Mouse (Mus musculus) brown adipose tissue, adult 24 weeks (tissue): ENCODE data around the gene St8sia6. TPM values are rescaled to one million over a fixed set of nuclear protein-coding genes. Genes with fewer than 3 reads are reported as not detected.
"Not testable (repeated sequence)": the region's sequence is repeated elsewhere in the genome, so short reads cannot be mapped to it uniquely, and the experiment has no call there.

Experiments
- H3K27ac ChIP-seq: fragments of 200-500 bp; replicated peaks from 2 replicates; pipeline ENCODE4 v1.5.1; 2012; ENCODE audit warnings: low read depth, mild to moderate bottlenecking, low read length
- H3K4me1 ChIP-seq: fragments of 200-500 bp; 2 replicates; pipeline ENCODE4 v1.6.1; 2012; ENCODE audit warnings: low read length, mixed read lengths; ENCODE audit not compliant: control insufficient read depth, insufficient read depth, insufficient read length
- H3K4me3 ChIP-seq: fragments of 200-500 bp; 2 replicates; pipeline ENCODE4 v1.5.1; 2012; ENCODE audit warnings: low read depth, mild to moderate bottlenecking, low read length, moderate library complexity; ENCODE audit not compliant: insufficient read depth
- polyA plus RNA-seq: library from polyadenylated mRNA; stranded (reverse); fragments of >200 nt; gene quantifications from 2 replicates; pipeline ENCODE4 v1.2.4, GENCODE M21; 2012; ENCODE audit not compliant: missing spikeins, insufficient read depth, insufficient read length

St8sia6 gene
- polyA plus RNA-seq, 1 experiment = 1.1 TPM

GRCm38 (mm10) chr2:13738704-13739103, 55.2 kb downstream of the St8sia6 start:
- H3K4me3 ChIP-seq = no peak overlapping the region
- H3K4me1 ChIP-seq = no peaks in the 10 kb centered on the region
- H3K27ac ChIP-seq = no peak overlapping the region

GRCm38 (mm10) chr2:13727901-13728300, 66.0 kb downstream of the St8sia6 start:
- H3K27ac ChIP-seq = no peak overlapping the region
- no peak overlapping the region for H3K4me3 ChIP-seq
- no peaks in the 10 kb centered on the region for H3K4me1 ChIP-seq

- H3K27ac ChIP-seq = no peak overlapping the region
- no peak overlapping the region for H3K4me3 ChIP-seq
- no peaks in the 10 kb centered on the region for H3K4me1 ChIP-seq
These were observed 68.3 kb downstream of the St8sia6 start for GRCm38 (mm10) chr2:13725592-13725991.

- Histone ChIP-seq H3K27ac (no peak overlapping the region), H3K4me1 (no peaks in the 10 kb centered on the region), H3K4me3 (no peak overlapping the region)
These were observed 71.6 kb downstream of the St8sia6 start for GRCm38 (mm10) chr2:13722241-13722640.

- H3K4me1 ChIP-seq = no peaks in the 10 kb centered on the region
- no peak overlapping the region for H3K4me3 ChIP-seq
- no peak overlapping the region for H3K27ac ChIP-seq
These were observed 75.2 kb downstream of the St8sia6 start for GRCm38 (mm10) chr2:13718628-13719185.

- Histone ChIP-seq H3K4me1 (no peaks in the 10 kb centered on the region), H3K27ac (no peak overlapping the region), H3K4me3 (no peak overlapping the region)
These were observed 85.1 kb downstream of the St8sia6 start for GRCm38 (mm10) chr2:13708785-13709184.

- Histone ChIP-seq H3K4me1 (no peaks in the 10 kb centered on the region), H3K27ac (no peak overlapping the region), H3K4me3 (no peak overlapping the region)
These were observed 96.3 kb downstream of the St8sia6 start for GRCm38 (mm10) chr2:13697514-13697913.

- H3K4me3 ChIP-seq = no peak overlapping the region
- no peaks in the 10 kb centered on the region for H3K4me1 ChIP-seq
- no peak overlapping the region for H3K27ac ChIP-seq
These were observed 99.4 kb downstream of the St8sia6 start for GRCm38 (mm10) chr2:13694417-13694816.

- Histone ChIP-seq H3K4me3 (no peak overlapping the region), H3K27ac (no peak overlapping the region), H3K4me1 (no peaks in the 10 kb centered on the region)
These were observed 109.5 kb downstream of the St8sia6 start for GRCm38 (mm10) chr2:13684380-13684779.

- H3K4me3 ChIP-seq = no peak overlapping the region
- H3K4me1 ChIP-seq = no peaks in the 10 kb centered on the region
- H3K27ac ChIP-seq = no peak overlapping the region
These were observed 110.7 kb downstream of the St8sia6 start for GRCm38 (mm10) chr2:13683205-13683570.

GRCm38 (mm10) chr2:13682488-13683204, 111.2 kb downstream of the St8sia6 start:
- no peaks in the 10 kb centered on the region for H3K4me1 ChIP-seq
- no peak overlapping the region for H3K27ac ChIP-seq
- H3K4me3 ChIP-seq = no peak overlapping the region

GRCm38 (mm10) chr2:13672946-13673345, 120.9 kb downstream of the St8sia6 start:
- H3K4me1 ChIP-seq = no peaks in the 10 kb centered on the region
- H3K4me3 ChIP-seq = no peak overlapping the region
- H3K27ac ChIP-seq = no peak overlapping the region

GRCm38 (mm10) chr2:13672426-13672825, 121.4 kb downstream of the St8sia6 start:
- no peak overlapping the region for H3K4me3 ChIP-seq
- no peaks in the 10 kb centered on the region for H3K4me1 ChIP-seq
- H3K27ac ChIP-seq = no peak overlapping the region

- H3K4me3 ChIP-seq = no peak overlapping the region
- no peak overlapping the region for H3K27ac ChIP-seq
- H3K4me1 ChIP-seq = no peaks in the 10 kb centered on the region
These were observed 159.0 kb downstream of the St8sia6 start for GRCm38 (mm10) chr2:13634866-13635265.

GRCm38 (mm10) chr2:13630136-13630832, 163.6 kb downstream of the St8sia6 start:
- H3K4me1 ChIP-seq = no peaks in the 10 kb centered on the region
- H3K27ac ChIP-seq = no peak overlapping the region
- no peak overlapping the region for H3K4me3 ChIP-seq

GRCm38 (mm10) chr2:13603636-13604035, 190.2 kb downstream of the St8sia6 start:
- not testable (repeated sequence) for H3K4me3 ChIP-seq, H3K4me1 ChIP-seq

More at GRCm38 (mm10) chr2:13603636-13604035, 190.2 kb downstream of the St8sia6 start:
- H3K27ac ChIP-seq = not testable (repeated sequence)
